Mouse (Mus musculus): ENCODE measurements around the gene Hoxa10. TPM values are rescaled to one million over a fixed set of nuclear protein-coding genes. Genes with fewer than 3 reads are reported as not detected.

Gene Hoxa10
- total RNA-seq (2014; fragmentation: Nextera tagmentation) (not detected in 2 replicates), total RNA-seq (2017) (0.05 TPM in 1 of 2 replicates, not detected in the other), polyA plus RNA-seq (2012) (not detected in 2 replicates)

GRCm38 (mm10) chr6:52240389-52241000, at the start of gene Hoxa10:
Gene Hoxa10 (minus strand): TSS chr6:52240854.
- DNase-seq (ENCODE audit: low spot score) (no peak), ATAC-seq (ENCODE audit: extremely low read depth, insufficient number of reproducible peaks, low FRiP score, poor library complexity, severe bottlenecking) (no peak)
- Histone ChIP-seq H3K4me1 (ENCODE audit: insufficient read depth, low read depth, low read length) (no peaks in the 10 kb centered on the region), H3K9me3 (replicated peaks) (no peaks in the 10 kb centered on the region), H3K27me3 (ENCODE audit: insufficient read depth, low read length) (peaks cover 26% of the 10 kb centered on the region), H3K4me3 (ENCODE audit: low read depth, low read length) (no peak within 1 kb of the TSS), H3K36me3 (replicated peaks) (no peaks in the 10 kb centered on the region)
- TF ChIP-seq TAL1 (conservative IDR thresholded peaks at IDR 0.05; ENCODE audit: low read depth, low read length), result no peak
- TF ChIP-seq GATA1 (IDR thresholded peaks at IDR 0.05; ENCODE audit: borderline replicate concordance, low read length), result no peak
- no peak for TF ChIP-seq POLR2AphosphoS5 (IDR thresholded peaks at IDR 0.05; ENCODE audit: insufficient replicate concordance, low read depth, low read length)
- TF ChIP-seq GATA2 (IDR thresholded peaks at IDR 0.05; ENCODE audit: borderline replicate concordance, low read depth, low read length), result no peak

GRCm38 (mm10) chr6:52290186-52290585, 49.5 kb upstream of the Hoxa10 start:
- TF ChIP-seq TAL1 (conservative IDR thresholded peaks at IDR 0.05; ENCODE audit: low read depth, low read length), result no peak
- TF ChIP-seq GATA1 (IDR thresholded peaks at IDR 0.05; ENCODE audit: borderline replicate concordance, low read length), result no peak
- TF ChIP-seq CTCF (IDR thresholded peaks at IDR 0.05; ENCODE audit: low read depth, low read length), result no peak
- TF ChIP-seq POLR2AphosphoS5 (IDR thresholded peaks at IDR 0.05; ENCODE audit: insufficient replicate concordance, low read depth, low read length), result no peak
- no peak for TF ChIP-seq GATA2 (IDR thresholded peaks at IDR 0.05; ENCODE audit: borderline replicate concordance, low read depth, low read length)
- peaks cover 2% of the 10 kb centered on the region; the same call in 1 of the 2 replicates for H3K27me3 ChIP-seq (ENCODE audit: insufficient read depth, low read length)
- DNase-seq (ENCODE audit: low spot score), result no peak
- H3K4me3 ChIP-seq (ENCODE audit: low read depth, low read length), result no peak overlapping the region
- H3K36me3 ChIP-seq (replicated peaks), result no peaks in the 10 kb centered on the region
- no peaks in the 10 kb centered on the region for H3K9me3 ChIP-seq (replicated peaks)
- H3K4me1 ChIP-seq (ENCODE audit: insufficient read depth, low read depth, low read length), result no peaks in the 10 kb centered on the region
- no peak for ATAC-seq (ENCODE audit: extremely low read depth, insufficient number of reproducible peaks, low FRiP score, poor library complexity, severe bottlenecking)

- H3K4me3 ChIP-seq (ENCODE audit: low read depth, low read length), result no peak overlapping the region
- TF ChIP-seq GATA2 (IDR thresholded peaks at IDR 0.05; ENCODE audit: borderline replicate concordance, low read depth, low read length) (no peak), TAL1 (conservative IDR thresholded peaks at IDR 0.05; ENCODE audit: low read depth, low read length) (no peak), POLR2AphosphoS5 (IDR thresholded peaks at IDR 0.05; ENCODE audit: insufficient replicate concordance, low read depth, low read length) (no peak), CTCF (IDR thresholded peaks at IDR 0.05; ENCODE audit: low read depth, low read length) (no peak), GATA1 (IDR thresholded peaks at IDR 0.05; ENCODE audit: borderline replicate concordance, low read length) (no peak)
- no peaks in the 10 kb centered on the region for H3K36me3 ChIP-seq (replicated peaks)
- H3K4me1 ChIP-seq (ENCODE audit: insufficient read depth, low read depth, low read length), result no peaks in the 10 kb centered on the region
- H3K27me3 ChIP-seq (ENCODE audit: insufficient read depth, low read length), result no peaks in the 10 kb centered on the region
- ATAC-seq (ENCODE audit: extremely low read depth, insufficient number of reproducible peaks, low FRiP score, poor library complexity, severe bottlenecking), result no peak
- no peak for DNase-seq (ENCODE audit: low spot score)
- H3K9me3 ChIP-seq (replicated peaks), result no peaks in the 10 kb centered on the region
Observed at GRCm38 (mm10) chr6:52283896-52284295, 43.2 kb upstream of the Hoxa10 start.

GRCm38 (mm10) chr6:52281084-52281483, 40.4 kb upstream of the Hoxa10 start:
- Histone ChIP-seq H3K9me3 (replicated peaks) (no peaks in the 10 kb centered on the region), H3K4me1 (ENCODE audit: insufficient read depth, low read depth, low read length) (no peaks in the 10 kb centered on the region), H3K4me3 (ENCODE audit: low read depth, low read length) (no peak overlapping the region), H3K36me3 (replicated peaks) (no peaks in the 10 kb centered on the region), H3K27me3 (ENCODE audit: insufficient read depth, low read length) (no peaks in the 10 kb centered on the region; the same call in 1 of the 2 replicates)
- ATAC-seq (ENCODE audit: extremely low read depth, insufficient number of reproducible peaks, low FRiP score, poor library complexity, severe bottlenecking) (no peak), DNase-seq (ENCODE audit: low spot score) (no peak)
- TF ChIP-seq CTCF (IDR thresholded peaks at IDR 0.05; ENCODE audit: low read depth, low read length) (no peak), TAL1 (conservative IDR thresholded peaks at IDR 0.05; ENCODE audit: low read depth, low read length) (no peak), GATA2 (IDR thresholded peaks at IDR 0.05; ENCODE audit: borderline replicate concordance, low read depth, low read length) (no peak), POLR2AphosphoS5 (IDR thresholded peaks at IDR 0.05; ENCODE audit: insufficient replicate concordance, low read depth, low read length) (no peak), GATA1 (IDR thresholded peaks at IDR 0.05; ENCODE audit: borderline replicate concordance, low read length) (no peak)

- ATAC-seq (ENCODE audit: extremely low read depth, insufficient number of reproducible peaks, low FRiP score, poor library complexity, severe bottlenecking), result no peak
- Histone ChIP-seq H3K4me3 (ENCODE audit: low read depth, low read length) (no peak overlapping the region), H3K27me3 (ENCODE audit: insufficient read depth, low read length) (no peaks in the 10 kb centered on the region; the same call in 1 of the 2 replicates)
Observed at GRCm38 (mm10) chr6:52276920-52277319, 36.3 kb upstream of the Hoxa10 start.

GRCm38 (mm10) chr6:52276382-52276781, 35.7 kb upstream of the Hoxa10 start:
- H3K4me3 ChIP-seq (ENCODE audit: low read depth, low read length), result no peak overlapping the region
- no peaks in the 10 kb centered on the region for H3K9me3 ChIP-seq (replicated peaks)
- no peaks in the 10 kb centered on the region for H3K4me1 ChIP-seq (ENCODE audit: insufficient read depth, low read depth, low read length)
- TF ChIP-seq GATA2 (IDR thresholded peaks at IDR 0.05; ENCODE audit: borderline replicate concordance, low read depth, low read length) (no peak), POLR2AphosphoS5 (IDR thresholded peaks at IDR 0.05; ENCODE audit: insufficient replicate concordance, low read depth, low read length) (no peak), TAL1 (conservative IDR thresholded peaks at IDR 0.05; ENCODE audit: low read depth, low read length) (no peak), GATA1 (IDR thresholded peaks at IDR 0.05; ENCODE audit: borderline replicate concordance, low read length) (no peak), CTCF (IDR thresholded peaks at IDR 0.05; ENCODE audit: low read depth, low read length) (no peak)
- H3K27me3 ChIP-seq (ENCODE audit: insufficient read depth, low read length), result no peaks in the 10 kb centered on the region; the same call in 1 of the 2 replicates
- ATAC-seq (ENCODE audit: extremely low read depth, insufficient number of reproducible peaks, low FRiP score, poor library complexity, severe bottlenecking), result no peak
- H3K36me3 ChIP-seq (replicated peaks), result no peaks in the 10 kb centered on the region
- DNase-seq (ENCODE audit: low spot score), result no peak

More at GRCm38 (mm10) chr6:52276920-52277319, 36.3 kb upstream of the Hoxa10 start:
- no peak for DNase-seq (ENCODE audit: low spot score)
- TF ChIP-seq POLR2AphosphoS5 (IDR thresholded peaks at IDR 0.05; ENCODE audit: insufficient replicate concordance, low read depth, low read length) (no peak), GATA1 (IDR thresholded peaks at IDR 0.05; ENCODE audit: borderline replicate concordance, low read length) (no peak), GATA2 (IDR thresholded peaks at IDR 0.05; ENCODE audit: borderline replicate concordance, low read depth, low read length) (no peak)
- no peaks in the 10 kb centered on the region for H3K9me3 ChIP-seq (replicated peaks)
- H3K36me3 ChIP-seq (replicated peaks), result no peaks in the 10 kb centered on the region
- no peaks in the 10 kb centered on the region for H3K4me1 ChIP-seq (ENCODE audit: insufficient read depth, low read depth, low read length)
